Mouse (Mus musculus) gastrocnemius, postnatal 14 days (tissue): ENCODE measurements at regions not wholly inside any gene's neighbourhood (a gene's known extent, or its start where the extent isn't known, plus 50 kb on each side); places are given as distances from the start of the nearest gene placed in this dataset.

Experiments
- DNase-seq: peaks from one replicate; pipeline ENCODE4 v3.0.0; 2021; ENCODE audit warnings: mixed read lengths
- intact Hi-C: fragments of 180-260 bp; cut with DNase I; formaldehyde crosslinking; loops from one replicate; pipeline ENCODE4 v1.15.1; 2025; ENCODE audit warnings: low total_unique reads

DNA sequence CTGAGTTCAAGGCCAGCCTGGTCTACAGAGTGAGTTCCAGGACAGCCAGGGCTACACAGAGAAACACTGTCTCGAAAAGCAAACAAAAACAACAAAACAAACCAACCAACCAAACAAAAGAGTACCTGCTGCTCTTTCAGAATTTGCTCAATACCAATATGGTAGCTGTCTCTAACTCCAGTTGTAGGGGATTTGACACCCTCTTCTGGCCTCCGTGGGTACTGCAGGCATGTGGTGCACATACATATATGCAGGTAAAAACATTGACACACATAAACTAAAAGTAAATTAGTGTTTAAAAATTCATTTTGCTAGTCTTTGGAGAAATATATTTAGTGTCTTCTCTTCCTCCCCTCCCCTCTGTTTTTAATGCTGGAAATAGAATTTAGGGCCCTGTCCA is 145.8 kb downstream of the Dusp6 start:
- intact Hi-C loops = no loop called here
- DNase-seq = no peak

DNA sequence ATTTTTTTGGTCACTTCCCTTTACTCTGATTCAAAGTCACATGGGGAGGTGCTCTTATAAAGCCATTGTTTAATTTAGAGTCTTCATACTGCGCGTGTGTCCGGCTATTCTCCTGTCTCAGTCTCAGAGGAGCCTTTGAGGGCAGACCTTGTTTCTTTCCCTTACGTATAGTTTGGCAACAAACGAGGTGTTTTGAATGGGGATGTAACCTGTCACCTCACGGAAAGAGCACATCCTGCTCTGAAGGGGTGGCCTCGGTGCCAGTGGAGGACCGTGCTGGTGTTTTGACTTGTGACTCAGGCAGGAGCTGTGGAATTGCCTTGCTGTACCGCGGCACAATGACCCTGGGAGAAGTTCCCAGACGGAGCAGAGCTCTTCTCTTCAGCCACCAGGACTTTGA is 146.7 kb downstream of the Dusp6 start:
- intact Hi-C loops = no loop called here
- DNase-seq = no peak

- DNase-seq = no peak
- intact Hi-C loops = no loop called here
These were observed 147.7 kb downstream of the Dusp6 start for GRCm38 (mm10) chr10:99410754-99411153.

DNA sequence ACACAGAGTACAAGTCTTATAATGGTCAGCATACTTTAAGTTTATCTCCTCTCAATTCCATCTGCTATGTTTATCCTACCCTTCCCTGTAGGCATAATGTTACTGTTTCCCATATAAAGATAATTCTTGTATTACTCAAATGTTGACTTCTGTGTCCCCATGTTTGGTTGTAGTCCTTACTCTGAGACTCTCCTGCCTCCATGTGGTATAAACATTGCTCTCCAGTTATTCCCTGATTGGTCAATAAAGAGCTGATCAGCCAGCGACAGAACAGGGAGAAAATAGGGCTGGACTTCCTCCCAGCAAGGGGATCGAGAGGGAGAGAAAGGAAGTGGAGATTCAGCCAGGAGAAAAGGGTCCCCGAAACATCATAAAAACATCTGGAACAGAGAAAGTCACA is 150.4 kb downstream of the Dusp6 start:
- intact Hi-C loops = no loop called here
- DNase-seq = no peak

DNA sequence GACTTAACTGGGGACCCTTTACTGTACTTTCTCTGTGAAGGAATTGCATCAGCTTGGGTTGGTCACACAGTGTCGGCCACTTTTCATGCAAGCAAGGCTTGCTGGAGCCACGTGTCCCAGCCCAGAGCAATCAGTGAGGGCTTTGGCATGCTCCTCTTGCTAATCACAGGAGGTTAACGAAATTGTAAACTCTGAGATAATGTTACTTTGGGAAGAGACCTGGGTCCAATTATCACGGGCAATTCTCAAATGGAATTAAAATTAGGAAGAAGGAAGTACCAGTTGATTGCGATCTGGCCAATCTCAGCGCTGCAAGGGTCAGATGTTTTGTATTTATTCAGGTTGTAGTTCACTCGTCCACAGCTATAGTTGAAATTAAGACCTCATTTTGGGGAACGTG is 153.2 kb downstream of the Dusp6 start:
- intact Hi-C loops = no loop called here
- DNase-seq = no peak

DNA sequence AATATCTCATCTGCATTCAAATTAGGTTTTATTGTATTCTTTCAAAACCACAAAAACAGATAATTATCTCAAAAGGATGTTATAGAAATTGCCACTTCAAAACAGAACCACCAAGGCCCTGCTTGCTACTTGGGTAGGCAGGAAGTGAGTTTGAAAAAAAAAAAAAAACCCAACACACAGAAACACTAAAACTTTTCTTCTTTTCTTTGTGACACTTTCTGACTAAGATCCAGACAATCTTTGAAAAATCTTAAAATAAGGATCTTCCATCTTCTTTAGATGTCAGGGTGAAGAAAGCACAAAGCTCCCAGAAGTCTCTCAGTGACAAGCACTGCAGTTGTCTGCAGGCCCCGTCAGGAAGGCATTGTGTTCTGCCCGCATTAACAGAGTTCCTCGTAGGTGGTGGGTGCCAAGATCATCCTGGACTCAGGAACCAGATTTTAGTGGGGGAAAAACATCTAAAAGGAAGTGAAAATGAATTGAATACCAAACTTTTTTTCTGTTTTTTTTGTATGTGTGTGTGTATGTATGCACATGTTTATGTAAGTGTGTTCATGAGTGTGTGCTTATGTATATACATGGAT is 154.0 kb downstream of the Dusp6 start:
- DNase-seq = no peak
- intact Hi-C loops = no loop called here

- intact Hi-C loops = no loop called here
- no peak for DNase-seq
These were observed 154.6 kb downstream of the Dusp6 start for GRCm38 (mm10) chr10:99417591-99417990.

GRCm38 (mm10) chr10:99418497-99418896 is 155.5 kb downstream of the Dusp6 start:
- intact Hi-C loops = no loop called here
- no peak for DNase-seq

DNA sequence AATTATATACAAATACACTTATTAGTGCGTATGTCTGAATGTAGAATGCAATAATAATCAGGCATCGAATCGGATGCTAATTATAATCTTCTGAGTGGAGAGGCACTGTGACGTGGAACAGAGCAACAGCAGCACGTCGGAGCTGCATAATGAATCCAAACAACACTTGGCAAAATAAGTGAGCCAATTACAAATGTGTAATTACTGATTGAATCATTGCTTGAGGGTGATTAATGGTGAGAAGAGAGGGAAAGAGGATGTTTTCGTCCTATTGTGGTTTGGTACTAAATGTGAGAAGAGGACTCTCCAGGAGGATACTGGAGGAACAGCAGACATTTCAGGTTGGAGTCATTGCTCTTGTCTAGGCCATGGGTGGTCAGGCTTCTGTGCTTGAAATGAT is 156.5 kb downstream of the Dusp6 start:
- DNase-seq = no peak
- intact Hi-C loops = no loop called here

GRCm38 (mm10) chr10:99423406-99423805 is 160.4 kb downstream of the Dusp6 start:
- intact Hi-C loops = no loop called here
- no peak for DNase-seq

DNA sequence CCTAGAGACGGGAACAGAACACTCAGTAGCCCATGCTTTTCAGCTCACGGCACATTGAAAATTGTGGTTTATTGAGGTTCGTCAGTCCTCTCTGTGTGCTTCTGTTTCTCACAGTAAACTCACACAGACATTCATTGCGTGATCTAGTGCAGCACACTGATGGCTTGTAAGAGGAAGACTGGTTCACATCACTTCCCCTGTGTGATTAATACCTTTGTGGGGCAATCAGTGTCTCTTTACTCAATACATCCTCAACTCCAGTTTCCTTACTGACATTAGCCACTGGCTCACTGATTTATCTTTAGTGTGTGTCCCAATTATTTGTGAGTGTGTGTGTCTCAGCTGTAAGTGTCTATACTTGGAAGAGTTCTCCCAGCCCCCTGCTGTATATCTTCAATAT is 162.2 kb downstream of the Dusp6 start:
- no peak for DNase-seq
- intact Hi-C loops = no loop called here

GRCm38 (mm10) chr10:99430175-99430574 is 167.1 kb downstream of the Dusp6 start:
- intact Hi-C loops = no loop called here

GRCm38 (mm10) chr10:99430669-99431561 is 167.9 kb downstream of the Dusp6 start:
- intact Hi-C loops = no loop called here
- no peak for DNase-seq

More at GRCm38 (mm10) chr10:99430175-99430574, 167.1 kb downstream of the Dusp6 start:
- DNase-seq = no peak

DNA sequence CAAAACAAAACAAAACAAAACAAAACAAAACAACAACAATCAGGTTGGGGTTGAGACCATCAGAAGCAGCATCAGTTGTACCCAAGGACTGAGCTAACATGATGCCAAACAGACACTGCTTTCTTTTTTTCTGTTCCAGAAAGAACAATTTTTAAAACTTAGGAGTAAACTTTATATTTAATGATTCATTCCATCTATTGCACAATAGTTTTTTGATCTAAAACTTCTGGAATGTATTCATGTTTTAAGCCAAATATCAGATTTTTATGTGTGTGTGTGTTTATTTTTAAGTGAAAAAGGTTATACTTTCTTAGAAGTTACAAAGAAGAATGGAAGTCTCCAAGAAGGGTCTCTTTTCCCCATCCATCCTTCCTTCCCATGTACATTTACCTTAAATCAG is 174.0 kb downstream of the Dusp6 start:
- DNase-seq = no peak
- intact Hi-C loops = no loop called here

DNA sequence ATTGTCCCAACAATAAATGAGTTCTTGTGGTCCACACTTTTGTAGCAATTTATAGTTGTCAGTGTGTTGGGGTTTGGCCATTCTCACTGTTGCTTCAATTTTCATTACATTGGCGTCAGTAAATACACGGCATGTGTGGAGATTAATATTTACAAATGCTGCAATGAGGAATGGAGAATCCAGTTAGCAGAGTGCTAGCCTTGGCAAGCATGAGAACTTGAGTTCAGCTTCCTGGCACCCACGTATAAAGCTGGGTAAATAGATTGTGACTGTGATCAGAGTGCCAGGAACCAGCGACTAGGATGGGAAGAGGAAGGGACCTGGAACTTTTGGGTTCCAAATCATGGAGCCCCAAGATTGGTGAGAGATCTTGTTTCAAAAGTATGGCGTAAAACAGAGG is 177.1 kb downstream of the Dusp6 start:
- DNase-seq = no peak
- intact Hi-C loops = no loop called here

GRCm38 (mm10) chr10:99441014-99441413 is 178.0 kb downstream of the Dusp6 start:
- intact Hi-C loops = no loop called here
- peak; percentile 58 for DNase-seq

DNA sequence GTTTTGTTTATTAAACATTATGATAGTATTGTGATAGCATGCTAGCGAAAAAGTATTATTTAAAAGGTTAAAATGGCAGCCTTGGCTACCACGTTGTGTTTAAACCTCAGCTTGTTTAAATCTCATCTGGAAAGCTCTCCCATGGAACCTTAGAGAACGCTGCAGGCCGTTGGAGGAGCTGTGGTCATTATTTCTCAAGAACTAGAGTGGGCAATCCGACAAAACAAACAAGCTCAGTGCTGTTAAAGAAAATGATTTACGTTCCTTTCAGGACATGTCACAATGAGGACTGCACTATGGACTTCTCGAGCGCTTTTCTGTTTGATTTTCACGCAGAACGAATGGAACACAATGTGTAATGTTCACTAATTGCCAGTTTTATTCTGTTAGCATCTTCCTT is 178.9 kb downstream of the Dusp6 start:
- intact Hi-C loops = no loop called here
- DNase-seq = no peak

DNA sequence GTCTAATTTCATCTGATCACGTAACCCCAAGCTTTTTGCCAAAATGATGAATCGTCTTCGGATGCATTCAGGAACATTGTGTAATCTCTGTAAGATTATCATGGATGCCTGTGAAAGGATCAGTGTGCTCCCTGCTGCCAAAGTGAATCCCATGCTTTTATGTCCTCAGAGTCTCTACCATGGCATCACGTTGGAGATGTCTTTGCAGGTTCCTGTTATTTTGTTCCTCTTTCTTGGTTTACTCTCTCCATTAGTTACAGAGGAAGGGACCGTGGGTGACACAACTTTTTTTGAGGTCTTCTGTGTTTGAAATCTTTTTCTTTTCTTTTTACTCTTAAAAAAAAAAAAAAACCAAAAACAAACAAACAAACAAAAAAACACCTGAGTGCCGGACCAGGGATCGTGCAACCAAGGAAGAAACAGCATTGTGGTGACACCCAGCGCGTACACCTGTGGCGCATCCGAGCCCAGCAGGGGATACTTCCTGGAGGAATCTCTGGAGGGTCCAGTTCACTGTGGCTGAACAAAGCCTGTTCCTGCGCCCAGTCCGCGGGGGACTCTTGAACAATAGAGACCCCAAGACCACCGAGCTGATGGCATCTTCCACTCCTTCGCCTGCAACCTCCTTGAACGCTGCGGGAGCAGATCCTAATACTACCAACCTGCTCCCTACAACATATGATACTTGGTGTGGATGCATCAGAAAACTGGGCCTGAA is 180.6 kb downstream of the Dusp6 start:
- no peak for DNase-seq
- intact Hi-C loops = no loop called here

DNA sequence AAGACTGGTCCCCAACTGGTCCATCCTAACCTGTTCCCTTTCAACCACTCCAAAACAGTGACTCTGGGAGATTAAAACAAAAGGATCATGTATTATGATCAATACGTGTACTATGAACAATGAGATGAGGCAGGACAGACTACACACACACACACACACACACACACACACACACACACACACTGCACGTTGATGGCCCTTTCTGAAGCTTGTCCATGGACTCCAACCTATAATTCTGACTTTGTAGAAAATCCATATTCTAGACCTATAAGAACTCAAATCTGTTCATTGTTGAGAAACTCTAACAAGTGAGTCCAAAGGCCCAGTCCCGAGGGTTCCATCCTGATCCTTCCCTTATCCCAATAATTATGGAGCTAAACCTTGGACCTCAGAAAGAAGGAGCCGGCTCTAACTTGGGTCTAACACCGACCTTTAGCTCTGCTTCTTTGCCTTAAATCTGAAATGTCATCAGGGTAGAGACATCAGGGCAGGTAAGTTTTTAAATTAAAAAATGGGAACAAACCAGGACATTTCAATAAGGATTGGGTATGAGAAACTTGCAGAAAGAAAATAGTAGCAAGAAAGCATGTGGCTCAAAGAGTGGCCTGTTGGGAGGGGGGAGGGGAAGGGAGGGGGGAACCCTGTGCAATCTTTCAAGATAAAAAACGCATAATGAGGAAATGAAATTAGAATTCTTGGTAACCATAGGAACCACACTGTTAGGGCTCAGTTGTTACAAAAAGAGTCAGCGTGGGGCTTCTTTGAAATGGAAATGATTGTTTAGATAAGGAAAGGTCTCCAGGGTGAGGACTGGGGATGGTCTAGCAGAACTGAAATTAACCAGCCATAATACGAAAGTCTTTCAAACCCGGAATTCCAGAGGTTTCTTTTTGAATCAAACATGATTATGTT is 187.9 kb downstream of the Dusp6 start:
- DNase-seq = no peak
- intact Hi-C loops = no loop called here
